Mouse (Mus musculus) ES-E14 (cell line): ENCODE measurements around the gene 2900011O08Rik. TPM values are rescaled to one million over a fixed set of nuclear protein-coding genes. Genes with fewer than 3 reads are reported as not detected.

Source experiments
- DNase-seq: peaks from one replicate; pipeline ENCODE4 v3.0.0-alpha.2; 2013; ENCODE audit warnings: low read depth, low spot score
- H3K27ac ChIP-seq: 2 replicates; pipeline ENCODE4 v1.5.1; 2012; ENCODE audit warnings: low read depth, mild to moderate bottlenecking, low read length, moderate library complexity, mixed read lengths; ENCODE audit not compliant: poor library complexity, insufficient read depth, severe bottlenecking
- H3K36me3 ChIP-seq: 2 replicates; pipeline ENCODE4 v1.6.1; 2012; ENCODE audit warnings: mild to moderate bottlenecking, low read length, moderate library complexity, mixed read lengths; ENCODE audit not compliant: control insufficient read depth, poor library complexity, insufficient read depth, severe bottlenecking
- H3K4me1 ChIP-seq, 2 experiments: fragments of 150-350 bp in 1 of 2; sonication (generic) in 1 of 2; 2 replicates each; pipeline ENCODE4 v1.6.1; 2012; ENCODE audit warnings: low read length in 2 of 2, mild to moderate bottlenecking in 1 of 2, mixed read lengths in 1 of 2; ENCODE audit not compliant: control insufficient read depth in 2 of 2, insufficient read depth in 2 of 2, poor library complexity in 1 of 2
- H3K4me3 ChIP-seq, 2 experiments: fragments of 150-350 bp in 1 of 2; sonication (generic) in 1 of 2; 2 replicates each; pipeline ENCODE4 v1.5.1; 2012; ENCODE audit warnings: low read length in 2 of 2, low read depth in 1 of 2, mild to moderate bottlenecking in 1 of 2, mixed read lengths in 1 of 2; ENCODE audit not compliant: insufficient read depth in 1 of 2, poor library complexity in 1 of 2, severe bottlenecking in 1 of 2
- H3K9ac ChIP-seq: 2 replicates; pipeline ENCODE4 v1.6.1; 2012; ENCODE audit warnings: low read depth, mild to moderate bottlenecking, low read length, mixed read lengths; ENCODE audit not compliant: poor library complexity, insufficient read depth, severe bottlenecking
- H3K9me3 ChIP-seq: fragments of 150-350 bp; sonication (generic); 2 replicates; pipeline ENCODE4 v1.6.1; 2012; ENCODE audit warnings: low read depth, mild to moderate bottlenecking, low read length; ENCODE audit not compliant: control insufficient read depth, insufficient read depth
- CHD2 ChIP-seq: IDR thresholded peaks from 2 replicates; pipeline ENCODE4 v1.6.1; 2014; ENCODE audit warnings: mild to moderate bottlenecking, low read depth, low read length, inconsistent platforms
- HCFC1 ChIP-seq: IDR thresholded peaks from 2 replicates; pipeline ENCODE4 v1.6.1; 2012; ENCODE audit warnings: low read length, inconsistent platforms, borderline replicate concordance; ENCODE audit not compliant: insufficient read depth
- MAFK ChIP-seq: IDR thresholded peaks from 2 replicates; pipeline ENCODE4 v1.6.1; 2014; ENCODE audit warnings: mild to moderate bottlenecking, low read depth, low read length, inconsistent platforms; ENCODE audit not compliant: insufficient read depth
- ZC3H11A ChIP-seq: IDR thresholded peaks from 2 replicates; pipeline ENCODE4 v1.6.1; 2012; ENCODE audit warnings: low read depth, mild to moderate bottlenecking, inconsistent platforms, low read length, borderline replicate concordance
- ZNF384 ChIP-seq: IDR thresholded peaks from 2 replicates; pipeline ENCODE4 v1.6.1; 2012; ENCODE audit warnings: low read depth, low read length, inconsistent platforms
- in situ Hi-C, 2 experiments: fragments of 600-800 bp; cut with MboI; formaldehyde crosslinking; loops; one replicate each; pipeline ENCODE4 v1.15.1; 2025; ENCODE audit warnings: low sequenced_read_pairs in 2 of 2, inconsistent platforms in 1 of 2; ENCODE audit not compliant: unreplicated experiment in 2 of 2
- total RNA-seq: library from RNA; depleted of rRNA; stranded (reverse); fragments of 300-350 nt; gene quantifications from 2 replicates; pipeline ENCODE4 v1.2.3, GENCODE M21; 2012

2900011O08Rik gene
- total RNA-seq, 1 experiment, result 19.1 TPM

GRCm38 (mm10) chr16:14052221-14052620 is 65.8 kb downstream of the 2900011O08Rik start:
- no peaks in the 10 kb centered on the region for H3K4me1 ChIP-seq
- in situ Hi-C loops, result no loop called here
- H3K27ac ChIP-seq, result no peak overlapping the region
- no peaks in the 10 kb centered on the region for H3K9me3 ChIP-seq
- H3K36me3 ChIP-seq, result peaks cover 2% of the 10 kb centered on the region; the same call in 1 of the 2 replicates
- no peak overlapping the region for H3K4me3 ChIP-seq
- no peak for DNase-seq
- no peak for TF ChIP-seq ZNF384
- no peak overlapping the region for H3K9ac ChIP-seq

GRCm38 (mm10) chr16:14053116-14053515 is 66.7 kb downstream of the 2900011O08Rik start:
- in situ Hi-C loops, result no loop called here

GRCm38 (mm10) chr16:14055271-14055670 is 68.9 kb downstream of the 2900011O08Rik start:
- Histone ChIP-seq H3K4me3 (no peak overlapping the region), H3K27ac (no peak overlapping the region), H3K9ac (no peak overlapping the region), H3K36me3 (no peaks in the 10 kb centered on the region), H3K9me3 (no peaks in the 10 kb centered on the region), H3K4me1 (no peaks in the 10 kb centered on the region)
- no peak for DNase-seq
- in situ Hi-C loops, result no loop called here
- TF ChIP-seq CHD2, result no peak
- TF ChIP-seq ZNF384, result no peak
- no peak for TF ChIP-seq ZC3H11A
- no peak for TF ChIP-seq HCFC1
- TF ChIP-seq MAFK, result no peak

More at GRCm38 (mm10) chr16:14053116-14053515, 66.7 kb downstream of the 2900011O08Rik start:
- Histone ChIP-seq H3K4me1 (no peaks in the 10 kb centered on the region), H3K9me3 (no peaks in the 10 kb centered on the region), H3K36me3 (peaks cover 2% of the 10 kb centered on the region; the same call in 1 of the 2 replicates), H3K9ac (no peak overlapping the region), H3K4me3 (no peak overlapping the region), H3K27ac (no peak overlapping the region)
- TF ChIP-seq HCFC1, result no peak
- DNase-seq, result no peak

- DNase-seq, result no peak
- Histone ChIP-seq H3K4me3 (no peak overlapping the region), H3K27ac (no peak overlapping the region), H3K9ac (no peak overlapping the region), H3K36me3 (no peaks in the 10 kb centered on the region), H3K9me3 (no peaks in the 10 kb centered on the region), H3K4me1 (no peaks in the 10 kb centered on the region)
- no peak for TF ChIP-seq ZC3H11A
- no peak for TF ChIP-seq CHD2
- TF ChIP-seq HCFC1, result no peak
- TF ChIP-seq MAFK, result no peak
- TF ChIP-seq ZNF384, result no peak
- in situ Hi-C loops, result no loop called here
Observed at GRCm38 (mm10) chr16:14056734-14057133, 70.3 kb downstream of the 2900011O08Rik start.

GRCm38 (mm10) chr16:14058541-14058940 is 72.1 kb downstream of the 2900011O08Rik start:
- DNase-seq, result no peak
- H3K27ac ChIP-seq, result no peak overlapping the region
- in situ Hi-C loops, result no loop called here
- H3K9me3 ChIP-seq, result no peaks in the 10 kb centered on the region
- H3K9ac ChIP-seq, result no peak overlapping the region
- TF ChIP-seq HCFC1 (no peak), ZC3H11A (no peak), ZNF384 (no peak), MAFK (no peak), CHD2 (no peak)
- no peak overlapping the region for H3K4me3 ChIP-seq
- no peaks in the 10 kb centered on the region for H3K36me3 ChIP-seq
- no peaks in the 10 kb centered on the region for H3K4me1 ChIP-seq
